Mouse (Mus musculus): ENCODE results near the gene Prr18. TPM values are rescaled to one million over a fixed set of nuclear protein-coding genes. Genes with fewer than 3 reads are reported as not detected.

Gene Prr18
- polyA plus RNA-seq, 1 experiment from 2014 or later = 1.7 TPM

- Histone ChIP-seq H3K4me3 (no peak overlapping the region), H3K36me3 (no peaks in the 10 kb centered on the region), H3K4me1 (peaks cover 29% of the 10 kb centered on the region), H3K27ac (no peak overlapping the region), H3K9me3 (no peaks in the 10 kb centered on the region), H3K27me3 (peaks cover 44% of the 10 kb centered on the region), H3K4me2 (0 out of 2 replicates have a peak overlapping the region, but pooled peaks have one; percentile 2), H3K9ac (no peak overlapping the region)
- 33% methylated on average over 5 of the region's 5 CpGs for WGBS
- ATAC-seq (ENCODE audit: borderline replicate concordance, extremely low read depth, low FRiP score, low TSS enrichment) = no peak
Observed at GRCm38 (mm10) chr17:8342706-8343105, 5.4 kb downstream of the Prr18 start.

- Histone ChIP-seq H3K4me1 (peaks cover 29% of the 10 kb centered on the region), H3K4me3 (no peak overlapping the region), H3K9ac (no peak overlapping the region), H3K36me3 (no peaks in the 10 kb centered on the region), H3K4me2 (no peak overlapping the region), H3K27me3 (peaks cover 44% of the 10 kb centered on the region), H3K9me3 (no peaks in the 10 kb centered on the region), H3K27ac (no peak overlapping the region)
- no peak for ATAC-seq (ENCODE audit: borderline replicate concordance, extremely low read depth, low FRiP score, low TSS enrichment)
- WGBS = 67% methylated on average over 6 of the region's 6 CpGs
Observed at GRCm38 (mm10) chr17:8343416-8343815, 6.2 kb downstream of the Prr18 start.

- H3K27me3 ChIP-seq = peaks cover 1% of the 10 kb centered on the region; the same call in 1 of the 2 replicates
- H3K9me3 ChIP-seq = no peaks in the 10 kb centered on the region
- ATAC-seq (ENCODE audit: borderline replicate concordance, extremely low read depth, low FRiP score, low TSS enrichment) = no peak
- H3K27ac ChIP-seq = no peak overlapping the region
- no peak overlapping the region for H3K9ac ChIP-seq
- H3K36me3 ChIP-seq = no peaks in the 10 kb centered on the region
- WGBS = 85% methylated on average over 5 of the region's 5 CpGs
- peaks cover 3% of the 10 kb centered on the region; the same call in 1 of the 2 replicates for H3K4me1 ChIP-seq
- H3K4me3 ChIP-seq = no peak overlapping the region
- H3K4me2 ChIP-seq = no peak overlapping the region
Observed at GRCm38 (mm10) chr17:8347765-8348285, 10.6 kb downstream of the Prr18 start.

GRCm38 (mm10) chr17:8348941-8349340 is 11.7 kb downstream of the Prr18 start:
- Histone ChIP-seq H3K27me3 (no peaks in the 10 kb centered on the region), H3K27ac (no peak overlapping the region), H3K4me2 (no peak overlapping the region), H3K4me3 (no peak overlapping the region), H3K36me3 (no peaks in the 10 kb centered on the region), H3K9ac (no peak overlapping the region), H3K9me3 (no peaks in the 10 kb centered on the region), H3K4me1 (no peaks in the 10 kb centered on the region)
- WGBS = 84% methylated on average over 4 of the region's 4 CpGs
- no peak for ATAC-seq (ENCODE audit: borderline replicate concordance, extremely low read depth, low FRiP score, low TSS enrichment)

- Histone ChIP-seq H3K27me3 (no peaks in the 10 kb centered on the region), H3K9ac (no peak overlapping the region), H3K27ac (no peak overlapping the region), H3K4me2 (no peak overlapping the region), H3K36me3 (no peaks in the 10 kb centered on the region), H3K9me3 (no peaks in the 10 kb centered on the region), H3K4me1 (no peaks in the 10 kb centered on the region), H3K4me3 (no peak overlapping the region)
- no peak for ATAC-seq (ENCODE audit: borderline replicate concordance, extremely low read depth, low FRiP score, low TSS enrichment)
- whole genome bisulfite sequencing = 80% methylated on average over 7 of the region's 7 CpGs
Observed at GRCm38 (mm10) chr17:8351088-8351487, 13.8 kb downstream of the Prr18 start.

GRCm38 (mm10) chr17:8355692-8356091 is 18.4 kb downstream of the Prr18 start, which contains the start of gene T2:
Gene T2 (plus strand): TSS chr17:8355992.
- Histone ChIP-seq H3K9ac (no peak within 1 kb of the TSS), H3K27ac (no peak within 1 kb of the TSS), H3K9me3 (no peaks in the 10 kb centered on the region), H3K4me2 (no peak within 1 kb of the TSS), H3K4me1 (no peaks in the 10 kb centered on the region), H3K4me3 (no peak within 1 kb of the TSS), H3K27me3 (no peaks in the 10 kb centered on the region), H3K36me3 (no peaks in the 10 kb centered on the region)
- no peak for ATAC-seq (ENCODE audit: borderline replicate concordance, extremely low read depth, low FRiP score, low TSS enrichment)
- 77% methylated on average over 6 of the region's 6 CpGs for WGBS

GRCm38 (mm10) chr17:8357498-8357897 is 20.2 kb downstream of the Prr18 start:
- Histone ChIP-seq H3K9ac (no peak overlapping the region), H3K36me3 (no peaks in the 10 kb centered on the region), H3K4me3 (no peak overlapping the region), H3K4me1 (no peaks in the 10 kb centered on the region), H3K27ac (no peak overlapping the region), H3K4me2 (no peak overlapping the region), H3K9me3 (no peaks in the 10 kb centered on the region), H3K27me3 (no peaks in the 10 kb centered on the region)
- no peak for ATAC-seq (ENCODE audit: borderline replicate concordance, extremely low read depth, low FRiP score, low TSS enrichment)
- WGBS = 83% methylated on average over 6 of the region's 6 CpGs

- no peak for ATAC-seq (ENCODE audit: borderline replicate concordance, extremely low read depth, low FRiP score, low TSS enrichment)
- H3K4me3 ChIP-seq = no peak overlapping the region
- H3K27ac ChIP-seq = no peak overlapping the region
- H3K4me2 ChIP-seq = no peak overlapping the region
- WGBS = 91% methylated on average over 5 of the region's 5 CpGs
- no peaks in the 10 kb centered on the region for H3K36me3 ChIP-seq
- H3K27me3 ChIP-seq = no peaks in the 10 kb centered on the region
- H3K9me3 ChIP-seq = no peaks in the 10 kb centered on the region
- H3K9ac ChIP-seq = no peak overlapping the region
- H3K4me1 ChIP-seq = no peaks in the 10 kb centered on the region
Observed at GRCm38 (mm10) chr17:8360876-8361275, 23.6 kb downstream of the Prr18 start.

- Histone ChIP-seq H3K4me1 (no peaks in the 10 kb centered on the region), H3K27ac (no peak overlapping the region), H3K9me3 (no peaks in the 10 kb centered on the region), H3K4me3 (no peak overlapping the region), H3K36me3 (no peaks in the 10 kb centered on the region), H3K27me3 (no peaks in the 10 kb centered on the region), H3K4me2 (no peak overlapping the region), H3K9ac (no peak overlapping the region)
- 61% methylated on average over 10 of the region's 10 CpGs for WGBS
- ATAC-seq (ENCODE audit: borderline replicate concordance, extremely low read depth, low FRiP score, low TSS enrichment) = no peak
Observed at GRCm38 (mm10) chr17:8361281-8362103, 24.2 kb downstream of the Prr18 start.

GRCm38 (mm10) chr17:8367514-8368480 is 30.5 kb downstream of the Prr18 start:
- WGBS = 32% methylated on average over 20 of the region's 20 CpGs
- H3K9ac ChIP-seq = no peak overlapping the region
- H3K36me3 ChIP-seq = no peaks in the 10 kb centered on the region
- H3K9me3 ChIP-seq = no peaks in the 10 kb centered on the region
- no peak overlapping the region for H3K4me2 ChIP-seq
- H3K4me1 ChIP-seq = peaks cover 19% of the 10 kb centered on the region
- H3K27me3 ChIP-seq = no peaks in the 10 kb centered on the region
- ATAC-seq (ENCODE audit: borderline replicate concordance, extremely low read depth, low FRiP score, low TSS enrichment) = no peak
- H3K27ac ChIP-seq = no peak overlapping the region
- H3K4me3 ChIP-seq = no peak overlapping the region

- peaks cover 19% of the 10 kb centered on the region for H3K4me1 ChIP-seq
- no peaks in the 10 kb centered on the region for H3K36me3 ChIP-seq
- no peak for ATAC-seq (ENCODE audit: borderline replicate concordance, extremely low read depth, low FRiP score, low TSS enrichment)
- H3K27me3 ChIP-seq = no peaks in the 10 kb centered on the region
- H3K9me3 ChIP-seq = no peaks in the 10 kb centered on the region
- H3K4me2 ChIP-seq = no peak overlapping the region
- no peak overlapping the region for H3K27ac ChIP-seq
- H3K4me3 ChIP-seq = no peak overlapping the region
- no peak overlapping the region for H3K9ac ChIP-seq
- WGBS = 28% methylated on average over 8 of the region's 8 CpGs
Observed at GRCm38 (mm10) chr17:8368570-8368969, 31.3 kb downstream of the Prr18 start.
